Mouse (Mus musculus): ENCODE measurements around the gene Stk11. TPM values are rescaled to one million over a fixed set of nuclear protein-coding genes. Genes with fewer than 3 reads are reported as not detected.
"Not testable (repeated sequence)": the region's sequence is repeated elsewhere in the genome, so short reads cannot be mapped to it uniquely, and the experiment has no call there.

The Stk11 gene
- polyA plus RNA-seq, 1 experiment, result 70.3 TPM

GRCm38 (mm10) chr10:80164161-80164997 is 48.8 kb downstream of the Stk11 start:
- H3K4me1 ChIP-seq (ENCODE audit: control insufficient read depth, insufficient read depth, low read length), result peaks cover 7% of the 10 kb centered on the region
- H3K36me3 ChIP-seq (ENCODE audit: control insufficient read depth, insufficient read depth, low read length, poor library complexity, severe bottlenecking), result no peaks in the 10 kb centered on the region
- TF ChIP-seq EP300 (IDR thresholded peaks at IDR 0.05; ENCODE audit: insufficient read depth, low read depth, low read length) (no peak), CTCF (IDR thresholded peaks at IDR 0.05; ENCODE audit: low read depth, low read length) (no peak), POLR2A (IDR thresholded peaks at IDR 0.05; ENCODE audit: insufficient read depth, low read length) (no peak)
- H3K27ac ChIP-seq (ENCODE audit: insufficient read depth, low read length), result peak overlapping the region; percentile 2; the same call in 1 of the 2 replicates
- no peaks in the 10 kb centered on the region for H3K27me3 ChIP-seq (ENCODE audit: control insufficient read depth, insufficient read depth, low read length, poor library complexity, severe bottlenecking)
- peak overlapping the region; percentile 1; the same call in 1 of the 2 replicates for H3K4me3 ChIP-seq (ENCODE audit: low read depth, low read length)
- H3K9ac ChIP-seq (ENCODE audit: low read depth, poor library complexity, severe bottlenecking), result no peak overlapping the region
- no peaks in the 10 kb centered on the region for H3K9me3 ChIP-seq (replicated peaks; ENCODE audit: control insufficient read depth, insufficient read depth, low read length, poor library complexity, severe bottlenecking)

- no peaks in the 10 kb centered on the region for H3K27me3 ChIP-seq (ENCODE audit: control insufficient read depth, insufficient read depth, low read length, poor library complexity, severe bottlenecking)
- no peaks in the 10 kb centered on the region for H3K9me3 ChIP-seq (replicated peaks; ENCODE audit: control insufficient read depth, insufficient read depth, low read length, poor library complexity, severe bottlenecking)
- peaks cover 4% of the 10 kb centered on the region for H3K36me3 ChIP-seq (ENCODE audit: control insufficient read depth, insufficient read depth, low read length, poor library complexity, severe bottlenecking)
- H3K4me1 ChIP-seq (ENCODE audit: control insufficient read depth, insufficient read depth, low read length), result peaks cover 7% of the 10 kb centered on the region
- H3K27ac ChIP-seq (ENCODE audit: insufficient read depth, low read length), result no peak overlapping the region
- TF ChIP-seq EP300 (IDR thresholded peaks at IDR 0.05; ENCODE audit: insufficient read depth, low read depth, low read length) (peak; percentile 62; the same call in 1 of the 2 replicates), POLR2A (IDR thresholded peaks at IDR 0.05; ENCODE audit: insufficient read depth, low read length) (no peak), CTCF (IDR thresholded peaks at IDR 0.05; ENCODE audit: low read depth, low read length) (peak; percentile 100)
- H3K9ac ChIP-seq (ENCODE audit: low read depth, poor library complexity, severe bottlenecking), result no peak overlapping the region
- peak overlapping the region; percentile 1; the same call in 1 of the 2 replicates for H3K4me3 ChIP-seq (ENCODE audit: low read depth, low read length)
Observed at GRCm38 (mm10) chr10:80164998-80165344, 49.4 kb downstream of the Stk11 start.

GRCm38 (mm10) chr10:80165392-80166128 is 50.0 kb downstream of the Stk11 start, which contains the start of gene Cirbp:
TSS of gene Cirbp (plus strand) at chr10:80165985.
- H3K9ac ChIP-seq (ENCODE audit: low read depth, poor library complexity, severe bottlenecking), result no peak within 1 kb of the TSS
- peaks cover 10% of the 10 kb centered on the region for H3K36me3 ChIP-seq (ENCODE audit: control insufficient read depth, insufficient read depth, low read length, poor library complexity, severe bottlenecking)
- H3K4me1 ChIP-seq (ENCODE audit: control insufficient read depth, insufficient read depth, low read length), result peaks cover 7% of the 10 kb centered on the region
- no peak within 1 kb of the TSS for H3K27ac ChIP-seq (ENCODE audit: insufficient read depth, low read length)
- TF ChIP-seq POLR2A (IDR thresholded peaks at IDR 0.05; ENCODE audit: insufficient read depth, low read length), result no peak
- TF ChIP-seq EP300 (IDR thresholded peaks at IDR 0.05; ENCODE audit: insufficient read depth, low read depth, low read length), result 0 out of 2 replicates have a peak, but pooled peaks have one; percentile 40
- no peak for TF ChIP-seq CTCF (IDR thresholded peaks at IDR 0.05; ENCODE audit: low read depth, low read length)
- no peaks in the 10 kb centered on the region for H3K27me3 ChIP-seq (ENCODE audit: control insufficient read depth, insufficient read depth, low read length, poor library complexity, severe bottlenecking)
- H3K4me3 ChIP-seq (ENCODE audit: low read depth, low read length), result peak within 1 kb of the TSS; percentile 7
- no peaks in the 10 kb centered on the region for H3K9me3 ChIP-seq (replicated peaks; ENCODE audit: control insufficient read depth, insufficient read depth, low read length, poor library complexity, severe bottlenecking)

GRCm38 (mm10) chr10:80166136-80166535 is 50.5 kb downstream of the Stk11 start:
- H3K4me3 ChIP-seq (ENCODE audit: low read depth, low read length); H3K27me3 ChIP-seq (ENCODE audit: control insufficient read depth, insufficient read depth, low read length, poor library complexity, severe bottlenecking); H3K27ac ChIP-seq (ENCODE audit: insufficient read depth, low read length); H3K9ac ChIP-seq (ENCODE audit: low read depth, poor library complexity, severe bottlenecking); H3K4me1 ChIP-seq (ENCODE audit: control insufficient read depth, insufficient read depth, low read length); H3K9me3 ChIP-seq (replicated peaks; ENCODE audit: control insufficient read depth, insufficient read depth, low read length, poor library complexity, severe bottlenecking): not testable (repeated sequence)
- peaks cover 11% of the 10 kb centered on the region for H3K36me3 ChIP-seq (ENCODE audit: control insufficient read depth, insufficient read depth, low read length, poor library complexity, severe bottlenecking)

GRCm38 (mm10) chr10:80167460-80168037 is 51.9 kb downstream of the Stk11 start:
- TF ChIP-seq CTCF (IDR thresholded peaks at IDR 0.05; ENCODE audit: low read depth, low read length) (no peak), EP300 (IDR thresholded peaks at IDR 0.05; ENCODE audit: insufficient read depth, low read depth, low read length) (0 out of 2 replicates have a peak, but pooled peaks have one; percentile 34), POLR2A (IDR thresholded peaks at IDR 0.05; ENCODE audit: insufficient read depth, low read length) (peak; percentile 97)
- H3K36me3 ChIP-seq (ENCODE audit: control insufficient read depth, insufficient read depth, low read length, poor library complexity, severe bottlenecking), result peaks cover 11% of the 10 kb centered on the region
- H3K9ac ChIP-seq (ENCODE audit: low read depth, poor library complexity, severe bottlenecking), result peak overlapping the region; percentile 93
- no peaks in the 10 kb centered on the region for H3K9me3 ChIP-seq (replicated peaks; ENCODE audit: control insufficient read depth, insufficient read depth, low read length, poor library complexity, severe bottlenecking)
- H3K4me1 ChIP-seq (ENCODE audit: control insufficient read depth, insufficient read depth, low read length), result peaks cover 9% of the 10 kb centered on the region
- H3K4me3 ChIP-seq (ENCODE audit: low read depth, low read length), result peak overlapping the region; percentile 85
- H3K27ac ChIP-seq (ENCODE audit: insufficient read depth, low read length), result peak overlapping the region; percentile 45
- H3K27me3 ChIP-seq (ENCODE audit: control insufficient read depth, insufficient read depth, low read length, poor library complexity, severe bottlenecking), result no peaks in the 10 kb centered on the region
